Mouse (Mus musculus): ENCODE results near the gene Gsto1.
"Not testable (repeated sequence)": the region's sequence is repeated elsewhere in the genome, so short reads cannot be mapped to it uniquely, and the experiment has no call there.

The Gsto1 gene

GRCm38 (mm10) chr19:47854796-47855783 is at the start of gene Gsto1:
TSS of gene Gsto1 (plus strand) at chr19:47854970.
- POLR2A ChIA-PET: interaction anchor here in 3 of 4 experiments (0.6 to 2.8 kb wide), 14 partner anchors 10 to 629 kb away, joined by 3 to 17 read pairs (median 4); partner anchors contain the start of gene Gsto2 (in 2 of the 3)
- CTCF ChIA-PET: interaction anchor here in 3 of 4 experiments (0.6 to 1.3 kb wide), 5 partner anchors 13 to 31 kb away, joined by 3 to 5 read pairs (median 3); no protein-coding TSS in a partner anchor

DNA sequence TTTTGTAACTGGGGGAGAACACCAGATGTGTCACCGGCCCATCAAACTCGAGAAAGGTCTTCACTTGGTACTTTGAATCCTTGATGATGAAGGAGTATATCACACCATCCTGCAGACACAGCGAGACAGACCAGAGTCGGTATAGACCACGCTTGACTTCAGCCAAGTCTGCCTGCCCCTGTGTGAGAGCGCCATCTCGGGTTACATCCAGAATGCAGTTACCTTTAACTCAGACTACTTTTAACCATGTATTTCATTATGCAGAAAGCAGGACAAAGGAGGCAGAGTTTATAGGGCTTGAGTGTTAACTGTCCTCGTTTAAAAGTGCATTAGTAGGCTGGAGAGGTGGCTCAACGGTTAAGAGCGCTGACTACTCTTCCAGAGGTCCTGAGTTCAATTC is 42.7 kb upstream of the Gsto1 start:
- ChIA-PET POLR2A (interaction anchor here in 1 of 4 experiments (1.6 kb wide), 1 partner anchor 14 kb away, joined by 4 read pairs; no protein-coding TSS in a partner anchor), CTCF (interaction anchor here in 2 of 4 experiments (0.7 to 1.2 kb wide), 2 partner anchors 19 to 456 kb away, joined by 3 read pairs; no protein-coding TSS in a partner anchor)

DNA sequence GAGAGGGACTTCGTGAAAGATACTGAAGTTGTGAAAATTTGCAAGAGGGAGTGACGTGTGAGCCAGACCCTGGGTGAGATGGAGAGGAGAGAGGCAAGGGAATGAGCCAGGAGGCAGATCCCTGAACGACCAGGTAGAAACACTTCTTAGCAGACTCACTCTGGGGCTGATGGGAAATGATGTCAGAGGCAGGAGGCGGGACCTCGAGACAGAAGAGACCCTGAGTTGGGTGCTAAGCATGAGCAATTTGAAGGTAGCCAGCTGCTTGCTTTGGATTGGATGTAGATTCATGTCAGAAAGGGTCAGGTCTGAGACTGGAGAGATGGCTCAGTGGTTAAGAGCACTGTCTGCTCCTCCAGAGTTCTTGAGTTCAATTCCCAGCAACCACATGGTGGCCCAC is 40.0 kb upstream of the Gsto1 start:
- ChIA-PET POLR2A (interaction anchor here in 3 of 4 experiments (0.6 to 1.0 kb wide), 4 partner anchors 19 to 305 kb away, joined by 3 to 4 read pairs (median 3); partner anchors contain the start of gene Sfr1 (in 1 of the 3)), CTCF (no interaction called here)

- CTCF ChIA-PET: no interaction called here
- POLR2A ChIA-PET: no interaction called here
These were observed 37.1 kb upstream of the Gsto1 start for GRCm38 (mm10) chr19:47817692-47818091.

- CTCF ChIA-PET: interaction anchor here in 3 of 4 experiments (0.5 to 1.1 kb wide), 6 partner anchors 10 to 237 kb away, joined by 3 to 5 read pairs (median 3); no protein-coding TSS in a partner anchor
- POLR2A ChIA-PET: interaction anchor here in 1 of 4 experiments (0.6 to 1.6 kb wide), 4 partner anchors 8 to 74 kb away, joined by 3 to 5 read pairs (median 5); no protein-coding TSS in a partner anchor
These were observed 33.8 kb upstream of the Gsto1 start for GRCm38 (mm10) chr19:47820832-47821493.

DNA sequence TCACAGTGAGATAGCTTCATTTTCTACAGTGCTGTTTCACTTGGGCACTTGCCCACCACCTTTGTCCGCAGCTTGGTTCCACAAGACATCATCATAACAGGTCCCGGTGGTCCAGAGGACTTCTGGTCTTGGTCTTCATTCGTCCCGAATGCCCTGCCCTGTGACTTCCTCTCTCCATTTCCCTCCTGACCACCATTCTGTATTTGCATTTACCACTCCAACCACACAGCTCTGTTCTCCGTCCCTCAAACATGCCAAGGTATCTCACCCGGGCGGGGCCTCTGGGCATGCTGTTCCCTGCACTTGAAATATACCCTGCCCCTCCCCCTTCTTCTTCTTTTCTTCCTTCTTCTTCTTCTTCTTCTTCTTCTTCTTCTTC is 33.3 kb upstream of the Gsto1 start:
- ChIA-PET POLR2A (interaction anchor here in 1 of 4 experiments (0.7 to 1.6 kb wide), 3 partner anchors 8 to 42 kb away, joined by 5 read pairs; no protein-coding TSS in a partner anchor), CTCF (interaction anchor here in 3 of 4 experiments (0.5 to 1.1 kb wide), 3 partner anchors 9 to 61 kb away, joined by 3 to 4 read pairs (median 3); no protein-coding TSS in a partner anchor)

DNA sequence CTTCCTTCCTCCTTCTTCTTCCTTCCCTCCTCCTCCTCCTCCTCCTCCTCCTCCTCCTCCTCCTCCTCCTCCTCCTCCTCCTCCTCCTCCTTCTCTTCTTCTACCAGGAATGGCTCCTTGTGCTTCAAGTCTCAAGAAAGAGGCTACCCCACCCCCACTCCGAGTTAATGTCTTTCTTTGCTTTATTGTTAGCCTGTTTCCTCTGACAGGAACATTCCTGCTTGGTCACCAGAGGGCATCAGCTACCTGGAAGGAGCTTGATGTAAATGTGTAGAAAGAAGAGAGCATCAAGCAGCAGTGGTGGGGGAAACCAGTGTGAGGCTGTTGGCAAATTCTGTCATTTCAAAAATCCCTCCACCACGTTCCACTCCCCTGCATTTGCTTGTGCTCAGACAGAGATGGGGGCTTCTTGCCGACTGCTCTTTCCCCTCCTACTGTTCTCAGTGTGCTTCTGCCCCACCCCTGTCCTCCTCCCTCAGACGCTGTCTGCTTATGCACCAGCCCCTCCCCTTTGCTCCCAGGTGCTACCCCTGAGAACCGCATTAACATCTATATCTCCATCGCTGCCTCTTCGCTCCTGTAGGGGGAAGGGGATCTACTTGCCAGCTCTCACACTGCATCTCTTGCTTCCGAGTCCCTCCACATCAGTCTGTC is 32.5 kb upstream of the Gsto1 start:
- ChIA-PET POLR2A (interaction anchor here in 2 of 4 experiments (1.0 to 1.6 kb wide), 3 partner anchors 9 to 195 kb away, joined by 3 to 5 read pairs (median 5); no protein-coding TSS in a partner anchor), CTCF (interaction anchor here in 2 of 4 experiments (0.5 to 0.9 kb wide), 7 partner anchors 9 to 1209 kb away, joined by 3 to 12 read pairs (median 5); no protein-coding TSS in a partner anchor)

- POLR2A ChIA-PET: no interaction called here
- CTCF ChIA-PET: interaction anchor here in 3 of 4 experiments (0.6 kb wide), 3 partner anchors 15 to 285 kb away, joined by 3 to 16 read pairs (median 5); no protein-coding TSS in a partner anchor
These were observed 30.7 kb upstream of the Gsto1 start for GRCm38 (mm10) chr19:47824026-47824425.

DNA sequence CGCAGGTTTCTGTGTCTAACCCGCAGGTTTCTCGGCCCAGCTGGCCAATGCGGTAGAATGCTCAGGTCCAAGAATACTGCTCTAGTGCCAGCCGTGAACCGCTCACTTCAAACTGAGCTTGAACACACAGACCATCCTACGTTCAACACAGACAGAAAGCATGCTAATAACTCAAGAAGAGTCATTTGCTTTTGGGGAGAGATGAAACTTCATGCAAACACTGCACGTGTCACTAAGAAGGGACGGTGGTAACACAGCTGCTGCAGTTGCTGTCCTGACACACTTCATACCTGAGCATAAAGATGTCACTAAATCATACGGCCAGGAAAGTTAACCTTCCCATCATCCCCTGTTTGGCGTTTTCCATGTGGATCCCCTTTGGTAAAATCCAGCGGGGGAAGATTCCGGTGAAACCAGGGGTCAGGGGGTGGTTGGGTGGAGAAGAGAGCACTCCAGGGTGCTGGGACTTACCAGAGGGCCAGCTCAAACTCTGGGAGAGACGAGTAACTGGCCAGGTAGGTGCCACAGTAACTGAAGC is 24.8 kb upstream of the Gsto1 start:
- CTCF ChIA-PET: interaction anchor here in 3 of 4 experiments (0.5 to 2.1 kb wide), 5 partner anchors 10 to 305 kb away, joined by 3 to 10 read pairs (median 5); no protein-coding TSS in a partner anchor

DNA sequence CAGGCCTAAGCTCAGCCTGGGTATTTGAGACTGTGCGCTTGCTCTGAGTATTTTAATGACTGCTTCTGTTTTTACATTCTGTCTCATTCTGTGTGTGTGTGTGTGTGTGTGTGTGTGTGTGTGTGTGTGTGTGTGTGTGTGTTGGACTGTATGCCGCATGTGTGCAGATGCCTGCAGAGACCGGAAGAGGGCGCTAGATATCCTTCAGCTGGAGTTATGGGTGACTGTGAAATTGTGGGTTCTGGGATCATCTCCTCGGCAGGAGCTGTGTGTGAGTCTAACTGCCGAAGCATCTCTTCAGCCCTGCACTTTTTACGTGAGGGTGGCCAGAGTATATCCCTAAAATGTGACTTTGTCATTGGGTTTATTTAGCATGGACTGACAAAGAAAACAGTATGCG is 23.7 kb upstream of the Gsto1 start:
- ChIA-PET CTCF (interaction anchor here in 3 of 4 experiments (0.6 to 2.1 kb wide), 22 partner anchors 10 to 575 kb away, joined by 3 to 11 read pairs (median 4); partner anchors contain the start of genes Cfap43 (in 1 of the 3), Itprip (in 1 of the 3) and Stn1 (in 1 of the 3)), POLR2A (interaction anchor here in 2 of 4 experiments (0.6 to 2.1 kb wide), 5 partner anchors 10 to 36 kb away, joined by 3 to 5 read pairs (median 3); no protein-coding TSS in a partner anchor)

More for the DNA sequence above, 24.8 kb upstream of the Gsto1 start:
- POLR2A ChIA-PET: interaction anchor here in 2 of 4 experiments (0.7 to 2.1 kb wide), 6 partner anchors 9 to 81 kb away, joined by 3 to 7 read pairs (median 4); no protein-coding TSS in a partner anchor

GRCm38 (mm10) chr19:47832316-47832715 is 22.5 kb upstream of the Gsto1 start:
- CTCF ChIA-PET: interaction anchor here in 2 of 4 experiments (0.7 to 1.2 kb wide), 2 partner anchors 41 to 140 kb away, joined by 3 read pairs; partner anchors contain the start of gene Col17a1 (in 1 of the 2)
- POLR2A ChIA-PET: interaction anchor here in 1 of 4 experiments (0.6 kb wide), 1 partner anchor 17 kb away, joined by 4 read pairs; no protein-coding TSS in a partner anchor

- CTCF ChIA-PET: interaction anchor here in 3 of 4 experiments (1.3 to 1.8 kb wide), 3 partner anchors 48 kb away, joined by 3 to 8 read pairs (median 7); no protein-coding TSS in a partner anchor
- POLR2A ChIA-PET: interaction anchor here in 2 of 4 experiments (0.5 to 2.2 kb wide), 9 partner anchors 9 to 297 kb away, joined by 3 to 5 read pairs (median 3); partner anchors contain the start of genes Cfap43 (in 1 of the 2), Gsto1 (in 1 of the 2), Gsto2 (in 1 of the 2) and Itprip (in 1 of the 2)
These were observed 20.2 kb upstream of the Gsto1 start for GRCm38 (mm10) chr19:47834614-47835013.

DNA sequence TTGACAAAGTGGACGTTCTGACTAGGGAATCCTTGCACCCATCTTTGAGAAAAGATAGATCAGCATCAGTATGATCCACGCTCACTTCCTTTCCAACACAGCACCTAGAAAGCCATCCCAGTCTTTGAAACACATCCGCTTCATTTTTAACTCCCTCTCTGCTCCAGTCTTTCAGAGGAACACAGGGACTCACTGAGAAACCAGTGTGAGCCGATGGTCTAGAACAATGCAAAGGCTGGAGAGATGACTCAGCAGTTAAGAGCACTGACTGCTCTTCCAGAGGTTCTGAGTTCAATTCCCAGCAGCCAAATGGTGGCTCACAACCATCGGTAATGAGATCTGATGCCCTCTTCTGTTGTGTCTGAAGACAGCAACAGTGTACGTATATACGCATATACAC is 19.0 kb upstream of the Gsto1 start:
- ChIA-PET CTCF (no interaction called here), POLR2A (interaction anchor here in 2 of 4 experiments (1.0 to 2.2 kb wide), 5 partner anchors 19 to 299 kb away, joined by 3 to 5 read pairs (median 3); partner anchors contain the start of genes Gsto1 (in 1 of the 2), Gsto2 (in 1 of the 2), Sfr1 (in 1 of the 2) and Stn1 (in 1 of the 2))

DNA sequence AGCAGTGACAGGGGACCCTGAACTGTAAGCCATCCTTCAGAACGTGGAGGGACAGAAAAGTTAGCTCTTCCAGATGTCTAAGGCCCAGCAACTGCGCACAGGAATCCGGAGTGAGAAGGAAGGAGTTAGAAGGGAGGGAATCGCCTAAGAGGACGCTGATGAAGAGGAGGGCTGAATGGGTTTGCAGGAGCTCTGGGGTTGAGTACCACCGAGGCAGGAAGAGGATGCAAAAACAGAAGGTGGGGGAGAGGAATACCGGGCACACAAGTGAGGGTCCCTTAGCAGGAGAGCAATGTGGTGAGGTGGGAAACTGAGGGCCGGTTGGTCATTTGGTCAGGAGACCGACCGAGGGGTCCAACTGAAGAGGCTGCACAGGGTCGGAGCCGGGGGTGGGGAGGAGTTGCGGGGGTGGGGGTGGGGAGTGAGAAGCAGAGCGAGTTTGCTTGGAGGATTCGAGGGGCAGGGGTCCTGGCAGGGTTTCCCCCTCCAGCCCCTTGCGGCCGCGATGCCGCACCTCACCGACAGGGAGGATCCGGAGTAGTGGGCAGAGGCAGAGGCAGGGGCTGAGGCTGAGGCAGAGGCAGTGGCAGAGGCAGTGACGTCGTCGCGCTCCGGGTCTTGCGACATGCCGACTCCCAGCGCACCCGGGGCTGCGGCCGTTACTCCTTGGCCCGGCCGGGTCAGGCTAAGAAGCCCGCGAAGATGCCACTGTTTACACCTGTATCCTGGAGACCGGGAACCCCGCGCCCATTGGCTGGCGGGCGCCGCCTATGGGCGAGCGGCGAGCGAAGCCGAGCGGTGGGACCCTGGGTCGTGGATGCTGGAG is 17.9 kb upstream of the Gsto1 start:
- ChIA-PET POLR2A (interaction anchor here in 1 of 4 experiments (0.9 kb wide), 1 partner anchor 9 kb away, joined by 3 read pairs; no protein-coding TSS in a partner anchor), CTCF (no interaction called here)

GRCm38 (mm10) chr19:47837527-47837901 is 17.3 kb upstream of the Gsto1 start:
- ChIA-PET CTCF (no interaction called here), POLR2A (interaction anchor here in 1 of 4 experiments (2.2 kb wide), 1 partner anchor 16 kb away, joined by 9 read pairs; no protein-coding TSS in a partner anchor)

DNA sequence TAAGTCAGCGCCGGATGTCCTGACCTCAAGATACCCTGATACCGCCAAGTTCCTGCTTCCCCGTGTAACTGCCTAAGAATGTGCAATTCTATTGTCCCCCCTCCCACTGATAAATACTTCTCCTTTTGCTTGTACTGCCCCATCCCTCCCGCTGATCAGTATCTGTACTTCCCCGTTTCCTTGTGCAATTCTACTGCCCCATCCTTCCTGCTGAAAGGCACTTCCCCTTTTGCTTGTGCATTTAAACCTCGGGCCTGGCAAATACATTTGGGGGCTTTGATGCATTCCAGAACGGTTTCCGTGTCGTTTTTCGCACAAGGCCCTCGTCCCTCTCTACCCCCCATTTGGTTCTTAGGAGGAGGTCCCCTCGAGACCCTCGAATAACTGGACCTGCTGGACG is 13.5 kb upstream of the Gsto1 start:
- CTCF ChIA-PET: not testable (repeated sequence)
- POLR2A ChIA-PET: interaction anchor here in 1 of 4 experiments (0.6 kb wide), 1 partner anchor 10 kb away, joined by 3 read pairs; no protein-coding TSS in a partner anchor

All from embryonic stem cell, embryonic (primary cell).